Mouse (Mus musculus): ENCODE data around the gene Obox8. TPM values are rescaled to one million over a fixed set of nuclear protein-coding genes. Genes with fewer than 3 reads are reported as not detected.

Obox8 gene
- total RNA-seq (2022) = not detected

DNA sequence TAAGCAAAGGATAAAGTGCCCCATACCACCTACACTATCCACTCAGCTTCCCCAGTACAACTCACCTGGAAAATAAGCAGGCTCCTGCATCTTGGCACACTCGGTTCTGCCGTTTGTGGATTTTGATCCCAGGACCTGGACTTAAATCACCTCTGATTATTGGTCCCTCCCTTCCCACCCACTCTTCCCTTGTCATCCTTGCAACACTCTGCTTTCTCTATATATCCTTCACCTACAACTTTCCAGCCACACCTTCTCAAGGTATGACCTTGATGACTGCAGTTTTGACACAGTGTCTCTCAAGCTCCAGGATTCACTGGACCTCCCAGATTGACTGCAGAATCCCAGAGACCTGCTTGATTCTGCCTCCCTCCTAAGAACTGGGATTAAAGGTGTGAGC lies at the start of gene Obox8:
Obox8 (minus strand) TSS at position 101 of the 400 bp plus-strand sequence.
- DNase-seq (ENCODE audit: low spot score in 2 of 2) = no peak

- DNase-seq (ENCODE audit: low spot score in 2 of 2) = no peak
Observed at GRCm38 (mm10) chr7:14317209-14317608, 16.1 kb downstream of the Obox8 start.

DNA sequence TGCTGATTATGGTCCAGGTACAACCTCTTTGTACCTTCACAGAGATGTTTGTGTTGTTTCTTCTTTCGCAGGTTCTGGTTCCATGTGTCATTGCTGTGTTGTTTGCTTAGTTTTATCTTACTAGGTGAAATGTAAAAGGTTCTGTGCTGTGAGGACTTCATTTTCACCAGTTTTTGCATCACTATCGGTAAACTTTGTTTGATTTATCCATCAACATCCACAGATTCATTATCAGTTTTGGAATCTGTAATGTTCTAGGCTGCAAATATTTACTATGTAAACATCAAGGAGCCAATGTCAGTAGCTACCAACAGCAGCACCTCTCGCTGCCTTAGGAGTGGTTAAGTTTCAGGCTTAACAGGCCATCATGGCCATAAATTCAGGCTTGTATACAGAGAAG lies 24.7 kb downstream of the Obox8 start:
- no peak for DNase-seq (ENCODE audit: low spot score in 2 of 2)

GRCm38 (mm10) chr7:14307571-14307970 lies 25.8 kb downstream of the Obox8 start:
- DNase-seq (ENCODE audit: low spot score in 2 of 2) = no peak

Other genes with a start within 250 kb of the Obox8 start
- gene Sult2a3, start 210.5 kb downstream of the Obox8 start, total RNA-seq (2022) = not detected
- not detected for gene Sult2a6, start 78.7 kb downstream of the Obox8 start, total RNA-seq (2022)
- gene Sult2a8, start 113.2 kb upstream of the Obox8 start, total RNA-seq (2022) = not detected
- not detected for gene Sult2a7, start 160.7 kb upstream of the Obox8 start, total RNA-seq (2022)
- under 1 TPM in 3 of 4 experiments, not detected in 1; 0.14 to 0.31 (median 0.23) TPM for gene Vmn1r90, start 229.9 kb upstream of the Obox8 start, total RNA-seq (2022)